Mouse (Mus musculus) thymus, postnatal 25 days (tissue): ENCODE measurements around the gene Gm20594.

Experiments used
- DNase-seq: peaks from one replicate; pipeline ENCODE4 v3.0.0; 2022

Gene Gm20594

GRCm38 (mm10) chr6:79817616-79818015, at the start of gene Gm20594:
Gene Gm20594, plus strand, starts transcription at chr6:79817916.
- no peak for DNase-seq

GRCm38 (mm10) chr6:79818114-79818513, 398 bp downstream of the Gm20594 start:
- no peak for DNase-seq

GRCm38 (mm10) chr6:79833845-79834244, 16.1 kb downstream of the Gm20594 start:
- no peak for DNase-seq

- DNase-seq: no peak
These were observed 29.1 kb downstream of the Gm20594 start for GRCm38 (mm10) chr6:79846829-79847228.
